Mouse (Mus musculus): ENCODE data around the gene Gnat2.

Gene Gnat2

DNA sequence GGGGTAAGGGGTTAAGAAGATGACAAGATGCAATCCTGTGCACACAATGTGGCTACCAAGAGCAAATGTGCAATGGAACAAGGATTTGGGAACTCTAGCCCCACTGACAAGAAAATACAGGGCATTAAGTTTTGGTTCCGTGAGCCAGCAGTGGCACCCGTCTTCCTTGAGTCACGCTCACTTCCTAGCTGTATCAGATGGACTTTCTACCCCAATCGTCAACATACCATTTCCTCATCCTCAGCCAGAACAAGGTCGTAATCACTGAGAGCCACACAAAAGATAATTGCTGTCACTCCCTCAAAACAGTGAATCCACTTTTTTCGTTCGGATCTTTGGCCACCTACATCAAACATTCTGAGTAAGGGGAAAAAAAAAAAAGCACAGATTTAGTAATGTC lies 19.7 kb downstream of the Gnat2 start:
- ATAC-seq (ENCODE audit: insufficient number of reproducible peaks, low FRiP score, low TSS enrichment) = no peak

DNA sequence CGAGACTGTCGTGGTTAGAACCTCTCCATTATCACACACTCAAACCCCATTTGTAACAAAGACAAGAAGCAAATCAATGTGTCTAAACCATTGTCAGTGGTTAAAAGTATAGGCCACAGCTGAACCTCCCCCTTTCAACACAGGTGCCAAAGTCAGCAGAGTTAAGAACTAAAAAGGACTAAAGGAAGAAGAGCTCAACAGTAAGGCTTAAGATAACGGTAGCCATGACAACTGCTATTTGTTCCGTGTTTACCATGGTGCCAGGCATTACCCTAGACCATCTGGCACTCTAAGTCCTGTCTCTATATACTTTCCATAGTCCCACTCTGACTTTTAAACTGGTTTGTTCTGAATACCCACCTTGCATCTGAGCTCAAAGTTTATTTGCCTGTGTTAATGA lies 20.1 kb downstream of the Gnat2 start:
- no peak for ATAC-seq (ENCODE audit: insufficient number of reproducible peaks, low FRiP score, low TSS enrichment)

DNA sequence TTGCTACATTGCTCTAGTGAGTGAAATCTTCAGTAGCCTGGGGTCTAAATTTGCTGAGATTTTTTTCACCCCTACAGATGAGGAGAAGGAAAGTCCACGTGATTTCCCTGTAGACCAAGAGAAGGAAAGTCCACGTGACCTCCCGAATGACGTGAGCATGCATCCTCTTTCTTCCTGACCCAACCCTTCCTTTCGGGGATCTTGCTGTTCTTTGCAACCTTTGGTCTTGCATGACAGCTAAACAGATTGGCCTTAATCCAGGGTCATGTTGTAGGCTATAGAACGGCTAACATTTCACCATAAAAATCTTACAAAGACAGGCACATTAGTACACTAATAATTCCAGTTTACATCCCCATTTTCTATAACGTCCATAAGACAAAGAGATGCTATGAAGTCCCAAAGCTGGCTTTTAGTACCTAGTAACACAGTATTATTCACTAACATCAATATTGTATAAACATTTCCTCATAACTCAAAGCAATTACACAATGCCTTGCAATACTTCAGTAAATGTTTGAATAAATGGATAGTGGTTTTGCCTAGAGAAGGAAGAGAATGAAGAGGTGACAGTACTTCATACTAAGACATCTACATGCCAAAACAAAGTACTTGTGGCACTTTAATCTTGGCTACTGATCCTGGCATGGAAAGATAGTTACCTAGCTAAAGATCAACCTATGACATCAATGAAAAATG lies 21.2 kb downstream of the Gnat2 start:
- ATAC-seq (ENCODE audit: insufficient number of reproducible peaks, low FRiP score, low TSS enrichment) = no peak

DNA sequence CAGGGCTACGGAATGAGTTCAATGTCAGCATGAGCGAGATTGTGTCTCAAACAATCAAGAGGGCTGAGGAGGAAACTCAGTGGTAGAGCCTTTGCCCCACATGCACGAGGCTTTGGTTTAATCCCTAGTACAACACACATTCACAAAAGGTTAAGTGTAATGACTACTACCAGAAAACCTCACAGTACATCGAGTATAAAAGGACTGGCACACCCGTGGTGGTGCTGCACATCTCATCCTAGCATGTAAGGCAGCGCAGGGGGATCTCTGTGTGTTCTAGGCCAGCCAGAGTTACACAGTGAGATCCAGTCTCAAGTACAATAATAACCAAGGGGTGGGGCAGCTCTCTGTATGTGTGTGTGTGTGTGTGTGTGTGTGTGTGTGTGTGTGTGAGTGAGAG lies 24.9 kb downstream of the Gnat2 start:
- no peak for ATAC-seq (ENCODE audit: insufficient number of reproducible peaks, low FRiP score, low TSS enrichment)

DNA sequence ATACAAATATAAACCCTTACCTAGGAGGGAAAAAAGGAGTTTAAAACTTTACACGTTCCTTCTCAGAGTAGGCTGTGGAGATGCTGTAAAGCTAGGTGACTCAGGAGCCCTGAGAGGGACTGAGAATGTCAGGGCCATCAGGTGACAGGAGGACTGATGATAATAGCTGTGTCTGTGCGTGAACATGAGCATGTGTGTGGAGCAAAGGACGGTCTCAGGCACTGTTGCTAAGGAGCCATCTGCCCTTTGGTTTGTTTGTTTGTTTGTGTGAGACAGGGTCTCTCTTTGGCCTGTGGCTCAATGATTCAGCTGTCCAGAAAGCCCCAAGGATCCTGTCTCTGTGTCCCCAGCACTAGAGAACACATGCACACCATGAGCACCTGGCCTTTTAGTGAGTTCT lies 28.5 kb downstream of the Gnat2 start:
- ATAC-seq (ENCODE audit: insufficient number of reproducible peaks, low FRiP score, low TSS enrichment) = no peak

DNA sequence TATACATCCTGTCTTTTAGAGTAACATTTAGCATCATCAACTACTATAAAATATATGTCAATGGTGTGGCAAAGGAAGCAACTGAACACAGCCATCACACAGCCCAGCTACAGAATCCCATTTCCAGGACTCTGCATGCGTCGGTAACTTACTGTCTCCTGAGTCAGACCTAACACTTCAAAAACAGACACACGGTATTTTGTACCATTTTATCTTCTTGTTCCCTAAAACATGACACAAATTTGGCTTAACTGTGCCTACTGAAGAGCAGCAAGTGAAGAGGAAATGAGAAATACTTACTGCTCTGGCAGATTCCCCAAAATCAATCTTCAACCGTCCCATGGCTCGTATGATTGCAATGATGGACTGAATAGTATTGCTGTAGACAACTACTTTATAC lies 30.7 kb downstream of the Gnat2 start:
- ATAC-seq (ENCODE audit: insufficient number of reproducible peaks, low FRiP score, low TSS enrichment) = no peak

DNA sequence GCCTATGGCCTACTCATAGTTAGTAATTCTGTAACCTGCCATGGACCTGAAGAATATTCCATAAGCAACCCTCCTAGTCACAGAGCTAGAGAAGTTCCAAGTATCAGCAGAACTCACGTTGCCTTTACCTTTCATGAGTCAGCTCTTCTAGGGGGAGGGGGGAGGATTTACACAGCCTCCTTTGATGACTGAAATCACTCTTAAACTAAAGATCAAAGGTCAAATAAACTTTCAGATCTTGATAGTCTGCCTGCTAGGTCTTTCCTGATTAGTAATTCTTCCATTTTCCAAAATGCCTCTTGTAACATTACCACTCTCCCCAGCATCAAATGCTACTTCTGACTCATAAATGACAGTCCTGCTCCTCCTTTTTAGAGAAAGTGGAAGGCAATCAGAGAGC lies 31.5 kb downstream of the Gnat2 start:
- no peak for ATAC-seq (ENCODE audit: insufficient number of reproducible peaks, low FRiP score, low TSS enrichment)

DNA sequence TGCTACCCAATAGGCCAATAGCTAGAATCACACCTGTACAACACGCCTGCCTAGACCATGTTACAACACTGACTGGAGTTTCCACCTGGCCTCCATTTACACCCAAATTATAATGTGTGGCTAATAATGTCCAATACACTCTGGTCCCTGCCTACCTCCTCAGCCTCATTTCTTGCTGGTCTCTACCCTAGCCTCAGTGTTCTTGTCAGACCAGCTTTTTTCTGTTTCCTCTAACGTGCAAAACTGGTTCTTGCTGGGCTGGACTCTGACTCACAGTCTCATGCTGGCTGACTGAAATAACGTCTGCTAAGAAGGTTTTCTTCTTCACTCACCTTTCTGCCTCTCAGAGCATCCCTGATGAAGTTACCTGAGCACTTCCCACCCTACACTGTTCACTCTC lies 33.7 kb downstream of the Gnat2 start:
- ATAC-seq (ENCODE audit: insufficient number of reproducible peaks, low FRiP score, low TSS enrichment) = no peak

DNA sequence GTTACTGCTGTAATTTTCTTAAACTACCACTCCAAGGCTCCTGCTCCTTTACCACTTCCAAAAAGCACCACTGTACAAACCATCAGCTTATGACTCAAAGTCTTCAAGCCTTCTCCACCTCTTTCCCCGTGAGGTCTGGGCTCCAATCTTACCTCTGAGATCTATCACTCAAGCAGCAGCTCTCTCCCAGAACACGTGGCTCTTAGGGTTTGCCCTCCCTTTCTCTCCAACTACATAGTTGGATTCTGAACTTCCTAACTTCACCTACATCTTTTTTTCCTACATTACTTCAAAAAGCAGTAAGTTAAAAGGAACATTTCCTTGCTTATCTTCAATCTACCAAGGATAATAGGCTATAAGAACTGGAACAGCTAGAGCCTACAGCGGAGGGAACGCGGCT lies 35.9 kb downstream of the Gnat2 start:
- ATAC-seq (ENCODE audit: insufficient number of reproducible peaks, low FRiP score, low TSS enrichment) = no peak

DNA sequence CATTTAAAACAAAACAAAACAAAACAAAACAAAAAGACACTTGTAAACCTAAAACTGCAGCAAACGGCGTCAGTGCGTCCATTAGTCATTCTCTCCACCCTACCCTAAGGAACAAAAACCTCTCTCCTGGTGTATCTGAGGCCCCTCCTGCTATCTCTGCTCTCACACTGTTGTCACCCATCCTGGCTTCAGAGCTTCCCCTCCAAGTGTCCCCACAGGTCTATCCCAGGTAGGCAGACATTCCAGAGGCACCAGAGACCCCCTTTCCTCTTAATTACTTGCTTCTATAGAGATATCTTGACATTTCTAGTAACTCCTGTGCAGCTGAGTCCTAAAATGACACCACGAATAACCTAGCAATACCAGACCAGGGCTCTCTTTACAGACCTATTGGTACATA lies 36.8 kb downstream of the Gnat2 start:
- ATAC-seq (ENCODE audit: insufficient number of reproducible peaks, low FRiP score, low TSS enrichment) = no peak

DNA sequence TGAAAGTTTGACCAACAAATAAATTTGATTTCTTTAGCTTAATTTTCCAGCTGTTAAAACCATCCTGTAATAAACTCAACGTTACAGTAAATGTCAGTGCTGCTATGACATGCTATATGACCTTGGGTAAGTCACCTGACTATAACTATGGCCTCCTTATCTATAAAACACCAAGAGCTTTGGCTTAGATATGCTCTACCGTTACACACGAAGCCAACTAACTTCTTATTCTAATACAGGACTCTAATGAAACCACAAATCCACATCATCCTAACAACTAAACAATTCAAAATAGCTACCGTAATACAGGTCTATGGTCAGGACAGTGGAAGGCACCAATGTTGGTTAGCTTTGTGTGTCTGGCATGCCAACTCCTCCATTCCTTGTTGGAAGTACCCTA lies 37.2 kb downstream of the Gnat2 start:
- no peak for ATAC-seq (ENCODE audit: insufficient number of reproducible peaks, low FRiP score, low TSS enrichment)

DNA sequence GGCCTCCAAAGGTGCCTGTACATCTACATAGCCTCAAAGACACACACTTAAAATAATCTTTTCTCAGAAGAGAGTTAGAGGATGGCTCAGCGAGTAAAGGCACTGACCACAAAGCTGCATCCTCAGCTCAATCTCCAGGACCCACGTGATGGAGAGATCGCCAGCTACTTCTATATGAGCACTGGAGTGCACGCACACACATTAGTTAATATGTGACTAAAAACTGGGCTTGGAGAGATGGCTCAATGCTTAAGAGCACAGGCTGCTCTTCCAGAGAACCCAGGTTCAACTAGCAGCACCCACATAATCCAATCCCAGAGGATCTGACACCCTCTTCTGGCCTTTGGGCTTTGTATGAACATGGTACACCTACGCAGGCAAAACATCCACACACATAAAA lies 38.6 kb downstream of the Gnat2 start:
- ATAC-seq (ENCODE audit: insufficient number of reproducible peaks, low FRiP score, low TSS enrichment) = no peak

DNA sequence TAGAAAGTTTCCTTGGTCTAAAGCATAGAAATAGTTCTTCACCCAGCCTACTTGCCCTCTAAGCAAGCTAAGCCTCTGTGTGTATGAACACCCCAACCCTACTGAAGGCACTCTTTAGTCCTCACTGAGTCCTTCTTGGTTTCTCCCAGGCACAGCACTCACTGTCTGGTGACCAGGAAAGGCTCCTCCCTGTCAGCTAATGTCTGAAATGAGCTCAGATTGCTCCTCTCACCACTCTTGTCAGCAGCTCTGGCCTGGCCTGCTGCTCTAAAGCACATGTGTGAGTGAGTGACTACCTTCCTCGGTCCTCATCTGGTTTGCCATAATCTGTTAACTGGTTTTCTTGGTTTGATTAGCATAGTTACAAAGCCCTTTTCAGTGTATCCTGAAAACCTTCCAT lies 39.2 kb downstream of the Gnat2 start:
- ATAC-seq (ENCODE audit: insufficient number of reproducible peaks, low FRiP score, low TSS enrichment) = no peak

DNA sequence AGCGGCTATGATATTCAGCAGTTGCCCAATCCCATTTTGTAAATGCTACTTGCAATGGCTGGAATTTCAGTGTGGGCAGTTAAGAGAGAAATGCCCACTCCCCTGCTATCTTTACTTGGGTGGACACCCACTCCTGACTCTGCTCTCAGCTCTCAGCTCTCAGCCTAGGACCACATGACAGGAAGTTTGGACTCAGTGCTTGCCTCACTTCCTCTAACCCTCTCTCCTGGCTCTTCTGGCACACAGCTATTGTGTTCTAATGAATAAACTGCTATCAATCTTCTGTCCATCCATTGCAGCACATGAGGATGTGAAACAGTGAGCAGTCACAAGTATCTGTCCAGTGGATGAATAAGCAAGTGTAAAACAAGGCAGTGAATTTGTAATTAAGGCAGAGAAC lies 39.9 kb downstream of the Gnat2 start:
- ATAC-seq (ENCODE audit: insufficient number of reproducible peaks, low FRiP score, low TSS enrichment) = no peak

DNA sequence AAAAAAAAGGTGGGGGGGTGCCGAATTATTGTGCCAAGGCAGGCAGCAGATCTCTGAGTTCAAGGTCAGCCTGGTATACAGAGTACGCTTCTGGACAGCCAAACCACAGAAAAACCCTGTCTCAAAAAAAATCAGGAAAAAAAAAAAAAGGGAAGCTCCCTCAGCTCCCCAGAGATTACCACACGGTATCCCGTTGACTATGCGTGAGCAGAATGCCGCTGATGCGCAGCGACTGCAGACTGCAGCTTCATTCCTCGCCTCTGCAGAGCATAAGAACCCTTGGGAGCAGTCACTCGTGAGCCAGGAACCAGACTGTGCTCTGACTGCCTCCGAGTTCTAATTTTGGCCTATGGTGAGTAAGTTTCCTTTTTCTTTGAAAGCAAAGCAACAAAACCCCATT lies 42.1 kb downstream of the Gnat2 start:
- ATAC-seq (ENCODE audit: insufficient number of reproducible peaks, low FRiP score, low TSS enrichment) = no peak

DNA sequence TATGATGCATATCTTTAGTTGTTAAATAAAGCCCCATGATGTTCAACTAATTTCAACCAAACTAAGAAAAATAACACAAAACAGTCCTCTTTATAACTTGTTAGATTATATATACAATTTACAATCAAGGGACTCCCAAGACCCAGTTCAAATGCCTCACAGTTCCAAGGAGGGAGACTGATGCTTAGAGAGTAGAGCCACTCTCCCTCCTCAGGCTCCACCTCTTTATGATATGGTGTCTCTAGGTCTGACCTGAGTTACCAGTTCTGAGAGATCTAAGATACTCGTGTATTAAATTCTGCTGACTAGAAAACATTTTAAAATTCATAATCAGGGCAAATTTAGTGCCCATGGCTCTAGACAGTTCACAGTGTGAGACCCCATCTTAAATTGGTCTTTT lies 46.5 kb downstream of the Gnat2 start:
- ATAC-seq (ENCODE audit: insufficient number of reproducible peaks, low FRiP score, low TSS enrichment) = no peak

DNA sequence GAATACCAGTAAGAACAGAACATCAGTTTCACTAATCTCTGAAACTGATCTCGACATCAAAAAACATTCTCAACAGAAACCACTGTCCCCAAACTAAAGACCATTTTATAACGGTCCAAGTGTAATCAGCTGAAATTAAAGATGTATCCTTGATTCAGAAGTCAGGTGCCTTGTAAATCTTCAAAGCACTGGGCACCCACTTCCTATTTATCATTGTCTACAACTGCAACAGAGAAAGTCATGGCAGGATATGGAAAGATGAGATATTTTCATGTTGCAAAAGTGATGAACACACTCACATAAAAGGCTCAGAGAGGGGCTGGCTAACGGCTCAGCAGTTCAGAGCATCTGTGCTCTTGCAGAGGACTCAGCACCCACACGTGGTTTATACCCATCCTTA lies 48.2 kb downstream of the Gnat2 start:
- ATAC-seq (ENCODE audit: insufficient number of reproducible peaks, low FRiP score, low TSS enrichment) = no peak

DNA sequence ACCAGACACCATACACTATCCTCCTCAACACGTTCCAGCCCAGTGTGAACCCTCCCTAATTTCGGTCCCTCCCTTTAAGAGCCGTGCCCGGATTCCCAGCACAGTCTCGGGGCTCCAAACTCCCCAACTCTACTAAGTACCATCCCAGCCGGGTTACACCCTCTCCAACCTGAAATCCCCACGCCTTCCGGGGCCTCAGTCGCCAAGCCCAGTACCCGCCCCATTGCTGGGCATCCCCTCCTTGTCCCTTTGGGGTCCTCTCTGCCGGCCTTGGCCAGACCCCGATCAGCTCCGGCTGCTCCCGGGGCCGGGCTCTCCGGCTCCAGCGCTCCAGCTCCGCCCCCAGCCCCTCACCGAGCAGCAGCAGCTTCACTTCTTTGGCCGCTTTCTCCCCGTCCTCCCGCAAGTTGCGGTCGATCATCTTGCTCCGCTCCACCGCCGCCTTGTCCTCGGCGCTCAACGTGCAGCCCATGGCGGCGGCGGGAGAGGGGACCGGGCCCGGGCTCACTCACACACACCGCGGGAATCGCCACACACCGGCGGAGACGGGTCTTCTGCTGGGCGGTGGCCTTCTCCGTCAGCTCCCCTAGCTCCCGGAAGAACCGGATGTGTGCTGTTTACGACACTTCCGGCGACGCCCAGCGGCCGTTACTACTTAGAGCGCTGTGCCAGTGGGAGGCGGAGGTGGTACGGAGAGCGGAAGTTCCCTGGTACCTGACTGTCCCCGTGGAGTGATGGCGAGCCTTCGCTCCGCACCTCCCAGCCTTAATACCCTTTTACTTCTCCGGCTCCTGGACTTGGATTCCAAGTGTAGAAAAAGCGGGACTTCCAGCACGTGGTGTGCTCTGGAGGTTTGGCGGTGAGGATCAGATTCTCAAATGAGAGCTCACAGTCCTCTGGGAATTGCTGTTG lies 53.2 kb downstream of the Gnat2 start, which contains the start of gene Gnai3:
Gene Gnai3 (minus strand): TSS at position 613 of the 912 bp plus-strand sequence.
- ATAC-seq (ENCODE audit: insufficient number of reproducible peaks, low FRiP score, low TSS enrichment) = peak; percentile 93

DNA sequence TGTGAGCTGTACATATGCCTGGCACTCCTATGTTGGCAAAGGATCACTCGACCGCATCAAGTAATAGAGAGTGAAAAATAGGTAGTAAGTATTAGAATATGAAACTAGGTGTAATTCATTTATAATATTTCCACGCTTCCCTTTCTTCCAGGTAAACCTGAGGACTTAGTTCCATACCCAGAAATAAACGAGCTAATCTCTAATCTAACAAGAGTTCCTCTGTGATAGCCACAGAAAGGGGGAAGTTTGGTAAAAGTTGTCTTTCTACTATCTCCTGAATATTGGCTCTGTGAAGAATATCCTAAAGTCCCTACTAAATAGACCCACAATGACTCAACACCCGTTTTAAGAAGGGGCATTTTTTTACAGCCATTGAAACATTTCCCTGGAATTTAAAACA lies 54.1 kb downstream of the Gnat2 start:
- ATAC-seq (ENCODE audit: insufficient number of reproducible peaks, low FRiP score, low TSS enrichment) = no peak

DNA sequence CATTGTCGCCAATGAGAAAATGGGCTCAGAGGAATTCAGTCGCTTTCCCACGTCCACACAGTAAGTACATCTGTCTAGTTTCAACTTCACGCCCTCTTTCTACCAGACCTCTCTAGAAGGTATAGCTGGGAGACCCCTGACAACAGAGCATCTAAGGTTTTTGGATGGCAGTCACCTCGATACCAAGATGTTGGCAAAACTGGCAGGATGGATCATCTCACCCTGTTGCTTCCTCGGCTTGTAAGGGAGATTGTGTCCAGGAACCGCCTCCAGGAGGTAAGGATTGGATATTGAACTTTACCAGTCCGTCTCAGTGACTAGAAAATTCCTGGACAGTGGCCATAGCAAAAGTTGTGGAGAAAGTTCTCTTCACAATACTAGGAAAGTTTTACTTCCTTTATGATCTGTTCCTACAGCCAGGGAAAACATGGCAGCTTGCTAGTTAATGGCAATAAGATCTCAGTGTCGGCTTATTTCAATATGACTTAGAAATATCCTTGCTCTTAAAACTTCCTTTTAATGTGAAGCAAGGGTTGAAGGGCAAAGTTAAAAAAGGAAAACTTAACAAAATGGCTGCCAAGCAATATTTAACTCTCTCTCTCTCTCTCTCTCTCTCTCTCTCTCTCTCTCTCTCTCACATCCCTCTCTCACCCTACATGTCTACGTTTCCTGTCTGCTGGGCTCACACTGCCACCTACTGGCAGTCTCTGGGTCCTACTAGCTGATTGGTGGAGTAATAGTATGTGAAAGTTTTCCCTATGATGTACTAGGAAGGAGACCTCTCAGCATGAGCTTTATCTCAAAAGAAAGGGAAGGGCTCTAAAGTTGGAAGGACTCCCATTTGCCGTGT lies 55.0 kb downstream of the Gnat2 start:
- ATAC-seq (ENCODE audit: insufficient number of reproducible peaks, low FRiP score, low TSS enrichment) = peak; percentile 65
